ENCODE assay signal across 9 mouse cellular contexts in genomic region chr1:92215131-92215638, GRCm38 (mm10). TPM values are rescaled to one million over a fixed set of nuclear protein-coding genes. Genes with fewer than 3 reads are reported as not detected.
DNase-seq lines count a peak whose midpoint lies in the region; ATAC-seq lines count a peak whose summit lies in the region.
"Had no signal": no experiment of that assay in that cellular context is flagged by ENCODE, and none has a peak within 500 bp of the region (broad histone marks: within the 10 kb centered on the region; RNA-seq: fewer than 3 reads in every experiment).

No protein-coding gene starts in this region.

- H3K9me3 ChIP-seq in embryonic facial prominence, embryonic 10.5 days, result no peaks in the 10 kb centered on the region
- no peaks in the 10 kb centered on the region for H3K9me3 ChIP-seq in heart, embryonic 12.5 days (replicated peaks)
- no peaks in the 10 kb centered on the region for H3K9me3 ChIP-seq in stomach, embryonic 15.5 days
- H3K9me3 ChIP-seq: lung, embryonic 15.5 days had no signal

- WGBS in embryonic facial prominence, embryonic 10.5 days, result 82% methylated on average over 8 of the region's 8 CpGs
- WGBS in heart, embryonic 12.5 days, result 71% methylated on average over 8 of the region's 8 CpGs
- WGBS in stomach, embryonic 15.5 days, result 79% methylated on average over 8 of the region's 8 CpGs

- peaks cover 33% of the 10 kb centered on the region for H3K4me1 ChIP-seq in embryonic facial prominence, embryonic 10.5 days
- H3K4me1 ChIP-seq in heart, embryonic 12.5 days (replicated peaks), result peaks cover 24% of the 10 kb centered on the region
- peaks cover 8% of the 10 kb centered on the region; the same call in 1 of the 2 replicates for H3K4me1 ChIP-seq in stomach, embryonic 15.5 days

- peak overlapping the region; percentile 11 for H3K27ac ChIP-seq in embryonic facial prominence, embryonic 10.5 days (replicated peaks)
- H3K27ac ChIP-seq in heart, embryonic 12.5 days (ENCODE audit: poor library complexity, severe bottlenecking), result peak overlapping the region; percentile 18; the same call in 1 of the 2 replicates
- peak overlapping the region; percentile 16; the same call in 1 of the 2 replicates for H3K27ac ChIP-seq in stomach, embryonic 15.5 days
- H3K27ac ChIP-seq: lung, embryonic 15.5 days had no signal

- H3K4me3 ChIP-seq in embryonic facial prominence, embryonic 10.5 days, result no peak overlapping the region
- H3K4me3 ChIP-seq in heart, embryonic 12.5 days, result no peak overlapping the region
- H3K4me3 ChIP-seq in stomach, embryonic 15.5 days (replicated peaks), result no peak overlapping the region
- H3K4me3 ChIP-seq: lung, embryonic 15.5 days had no signal

- H3K27me3 ChIP-seq in embryonic facial prominence, embryonic 10.5 days (replicated peaks; ENCODE audit: low read depth, poor library complexity, severe bottlenecking), result no peaks in the 10 kb centered on the region
- no peaks in the 10 kb centered on the region for H3K27me3 ChIP-seq in heart, embryonic 12.5 days (replicated peaks)
- H3K27me3 ChIP-seq in stomach, embryonic 15.5 days (replicated peaks), result no peaks in the 10 kb centered on the region
- H3K27me3 ChIP-seq: lung, embryonic 15.5 days had no signal

- no peak overlapping the region for H3K9ac ChIP-seq in heart, embryonic 12.5 days
- H3K9ac ChIP-seq in stomach, embryonic 15.5 days, result no peak overlapping the region
- H3K9ac ChIP-seq: lung, embryonic 15.5 days had no signal

- no peaks in the 10 kb centered on the region for H3K36me3 ChIP-seq in embryonic facial prominence, embryonic 10.5 days (replicated peaks)
- no peaks in the 10 kb centered on the region for H3K36me3 ChIP-seq in heart, embryonic 12.5 days
- no peaks in the 10 kb centered on the region for H3K36me3 ChIP-seq in stomach, embryonic 15.5 days
- H3K36me3 ChIP-seq: lung, embryonic 15.5 days had no signal

- H3K4me2 ChIP-seq in heart, embryonic 12.5 days, result no peak overlapping the region
- no peak overlapping the region for H3K4me2 ChIP-seq in stomach, embryonic 15.5 days
- H3K4me2 ChIP-seq: lung, embryonic 15.5 days had no signal

- peak; percentile 10 for DNase-seq in testis, postnatal 14 days (ENCODE audit: low spot score)
- DNase-seq in testis, postnatal 10 days (ENCODE audit: low spot score), result no peak
- DNase-seq in embryonic facial prominence, embryonic 10.5 days (ENCODE audit: low spot score), result no peak
- DNase-seq in spleen, postnatal 36 days (ENCODE audit: low spot score in 2 of 2), result no peak
- DNase-seq in cerebellum, adult 11-12 months, result no peak
- DNase-seq in cerebellum, postnatal 36 days, result no peak

- no peak for ATAC-seq in heart, embryonic 12.5 days (ENCODE audit: insufficient number of reproducible peaks, low FRiP score)
- ATAC-seq in stomach, embryonic 15.5 days (ENCODE audit: insufficient read depth, low FRiP score, low read depth), result 0 out of 2 replicates have a peak, but pooled peaks have one; percentile 2

RNA-seq across cellular contexts. Expression of gene Hdac4, which starts 19.7 kb away (rescaled TPM):
- 20.8 and 21.6 TPM in 2 replicates for polyA plus RNA-seq in embryonic facial prominence, embryonic 10.5 days (2016; fragmentation: Nextera tagmentation; extraction: Ambion mirVana)
- 10.1 and 10.8 TPM in 2 replicates for polyA plus RNA-seq in heart, embryonic 12.5 days (2016; fragmentation: Nextera tagmentation; extraction: Ambion mirVana)
- polyA plus RNA-seq in stomach, embryonic 15.5 days (2015; fragmentation: Nextera tagmentation; extraction: Ambion mirVana), result 17.3 and 18.2 TPM in 2 replicates
